Mouse (Mus musculus) E14TG2a.4 (cell line): ENCODE measurements around the gene Dsel.

Experiments
- H3K27me3 ChIP-seq: 2 replicates; pipeline ENCODE4 v1.6.1; 2014; ENCODE audit warnings: low read length, control low read depth; ENCODE audit not compliant: insufficient read depth
- H3K36me3 ChIP-seq: 2 replicates; pipeline ENCODE4 v1.6.1; 2014; ENCODE audit warnings: low read length, control low read depth; ENCODE audit not compliant: insufficient read depth
- H3K4me1 ChIP-seq: replicated peaks from 2 replicates; pipeline ENCODE4 v1.6.1; 2014; ENCODE audit warnings: low read depth, low read length, control low read depth
- H3K4me3 ChIP-seq: replicated peaks from 2 replicates; pipeline ENCODE4 v1.5.1; 2014; ENCODE audit warnings: mild to moderate bottlenecking, low read length
- H3K9me3 ChIP-seq: 2 replicates; pipeline ENCODE4 v1.6.1; 2014; ENCODE audit warnings: low read length, control low read depth
- NANOG ChIP-seq: IDR thresholded peaks from 2 replicates; pipeline ENCODE4 v1.6.1; 2014; ENCODE audit warnings: borderline replicate concordance, low read length, mixed read lengths

The Dsel gene

GRCm38 (mm10) chr1:111833583-111834225 lies 31.0 kb downstream of the Dsel start:
- Histone ChIP-seq H3K27me3 (no peaks in the 10 kb centered on the region), H3K36me3 (no peaks in the 10 kb centered on the region), H3K4me1 (no peaks in the 10 kb centered on the region), H3K4me3 (no peak overlapping the region), H3K9me3 (peaks cover 3% of the 10 kb centered on the region; the same call in 1 of the 2 replicates)
- no peak for TF ChIP-seq NANOG
